Mouse (Mus musculus) natural killer cell, adult 2 months (primary cell): Measurements from ENCODE around the gene Nat8f5.
"Not testable (repeated sequence)": the region's sequence is repeated elsewhere in the genome, so short reads cannot be mapped to it uniquely, and the experiment has no call there.

Experiments
- DNase-seq, 2 experiments: peaks; one replicate each; pipeline ENCODE4 v3.0.0; 2022; ENCODE audit warnings: low spot score in 2 of 2

Gene Nat8f5

GRCm38 (mm10) chr6:85820837-85821236 lies at the start of gene Nat8f5, which contains the start of gene Nat8f6:
Nat8f5 (minus strand) TSS chr6:85820972.
Nat8f6 (minus strand) TSS chr6:85820954.
- no peak for DNase-seq

GRCm38 (mm10) chr6:85869006-85869405 lies 48.2 kb upstream of the Nat8f5 start, which contains the start of gene Nat8f2:
Nat8f2 (minus strand) TSS chr6:85869158.
- DNase-seq: not testable (repeated sequence)

GRCm38 (mm10) chr6:85867726-85868690 lies 47.2 kb upstream of the Nat8f5 start:
- no peak for DNase-seq

GRCm38 (mm10) chr6:85866995-85867394 lies 46.2 kb upstream of the Nat8f5 start:
- not testable (repeated sequence) for DNase-seq

- DNase-seq: not testable (repeated sequence)
Measured at GRCm38 (mm10) chr6:85866166-85866565, 45.4 kb upstream of the Nat8f5 start.

GRCm38 (mm10) chr6:85864900-85865639 lies 44.3 kb upstream of the Nat8f5 start:
- not testable (repeated sequence) for DNase-seq

- no peak for DNase-seq
Measured at GRCm38 (mm10) chr6:85863840-85864239, 43.1 kb upstream of the Nat8f5 start.

- no peak for DNase-seq
Measured at GRCm38 (mm10) chr6:85863136-85863535, 42.4 kb upstream of the Nat8f5 start.

GRCm38 (mm10) chr6:85862565-85862964 lies 41.8 kb upstream of the Nat8f5 start:
- DNase-seq: no peak

- DNase-seq: no peak
Measured at GRCm38 (mm10) chr6:85861247-85861646, 40.5 kb upstream of the Nat8f5 start.

GRCm38 (mm10) chr6:85856194-85856678 lies 35.5 kb upstream of the Nat8f5 start:
- DNase-seq: no peak

GRCm38 (mm10) chr6:85853481-85853880 lies 32.7 kb upstream of the Nat8f5 start:
- DNase-seq: no peak

GRCm38 (mm10) chr6:85851062-85851773 lies 30.4 kb upstream of the Nat8f5 start:
- no peak for DNase-seq

- DNase-seq: no peak
Measured at GRCm38 (mm10) chr6:85849240-85849639, 28.5 kb upstream of the Nat8f5 start.

GRCm38 (mm10) chr6:85848140-85848539 lies 27.4 kb upstream of the Nat8f5 start:
- DNase-seq: no peak

GRCm38 (mm10) chr6:85846921-85847320 lies 26.1 kb upstream of the Nat8f5 start:
- DNase-seq: no peak

- DNase-seq: not testable (repeated sequence)
Measured at GRCm38 (mm10) chr6:85843677-85844458, 23.1 kb upstream of the Nat8f5 start.

GRCm38 (mm10) chr6:85839982-85840381 lies 19.2 kb upstream of the Nat8f5 start:
- no peak for DNase-seq

GRCm38 (mm10) chr6:85838674-85839073 lies 17.9 kb upstream of the Nat8f5 start:
- no peak for DNase-seq

GRCm38 (mm10) chr6:85837307-85837706 lies 16.5 kb upstream of the Nat8f5 start:
- not testable (repeated sequence) for DNase-seq

- not testable (repeated sequence) for DNase-seq
Measured at GRCm38 (mm10) chr6:85836827-85837226, 16.1 kb upstream of the Nat8f5 start.
